Mouse (Mus musculus) spleen, adult 2 months (tissue): ENCODE results near the gene Cbwd1.

Experiments
- CTCF ChIP-seq: fragments of 200-500 bp; IDR thresholded peaks from 2 replicates; pipeline ENCODE4 v1.5.1; 2011; ENCODE audit warnings: mild to moderate bottlenecking, inconsistent platforms; ENCODE audit not compliant: insufficient read depth, insufficient read length, insufficient replicate concordance; ENCODE audit errors: extremely low read depth
- POLR2A ChIP-seq: fragments of 200-500 bp; IDR thresholded peaks from 2 replicates; pipeline ENCODE4 v1.6.1; 2011; ENCODE audit warnings: low read depth, low read length, inconsistent platforms

- no peak for TF ChIP-seq CTCF
- TF ChIP-seq POLR2A: no peak
Observed at GRCm38 (mm10) chr19:25002032-25002431, 40.6 kb upstream of the Cbwd1 start.
